Mouse (Mus musculus): ENCODE results near the gene Bnip1. TPM values are rescaled to one million over a fixed set of nuclear protein-coding genes. Genes with fewer than 3 reads are reported as not detected.
A peak's percentile ranks its signal among the peaks of the same experiment; 100 is the strongest.

The Bnip1 gene
- polyA plus RNA-seq, 1 experiment from 2014 or later = 54.2 TPM

DNA sequence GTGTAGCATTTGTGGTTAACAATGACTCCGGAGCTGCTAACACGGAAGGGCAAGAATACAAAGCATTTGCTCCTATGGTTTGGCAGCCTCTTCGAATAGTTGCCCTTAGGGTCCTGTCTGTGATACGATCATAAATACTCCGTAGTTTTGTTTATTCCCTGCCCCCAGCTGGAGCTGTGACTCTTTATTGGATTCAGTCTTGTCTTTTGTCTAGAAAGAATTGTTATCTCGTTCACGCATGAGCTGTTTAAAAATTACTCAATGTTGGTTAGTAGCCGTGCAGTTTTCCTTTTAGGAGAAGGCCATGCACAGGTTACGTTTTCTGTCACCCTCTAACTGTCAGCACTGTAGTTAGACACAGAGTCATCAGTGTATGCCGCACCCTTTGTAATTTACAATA, 4.7 kb upstream of the Bnip1 start:
- no peaks in the 10 kb centered on the region for H3K4me1 ChIP-seq (ENCODE audit: control insufficient read depth, insufficient read depth, low read length)
- ATAC-seq (replicated peaks; ENCODE audit: insufficient number of reproducible peaks, low FRiP score, low TSS enrichment, low read depth) = no peak
- H3K27me3 ChIP-seq (ENCODE audit: control insufficient read depth, insufficient read depth, low read length) = no peaks in the 10 kb centered on the region
- H3K4me3 ChIP-seq (ENCODE audit: low read depth, low read length) = no peak overlapping the region
- WGBS = 78% methylated on average over 10 of the region's 10 CpGs
- H3K9me3 ChIP-seq (replicated peaks; ENCODE audit: control insufficient read depth, low read length) = no peaks in the 10 kb centered on the region
- H3K27ac ChIP-seq (replicated peaks; ENCODE audit: low read depth, low read length) = no peak overlapping the region
- H3K4me2 ChIP-seq (ENCODE audit: low read depth, low read length) = no peak overlapping the region
- DNase-seq (ENCODE audit: low spot score) = no peak
- no peaks in the 10 kb centered on the region for H3K36me3 ChIP-seq (replicated peaks; ENCODE audit: control insufficient read depth, insufficient read depth, low read depth, low read length)
- H3K9ac ChIP-seq (replicated peaks; ENCODE audit: low read length) = no peak overlapping the region

DNA sequence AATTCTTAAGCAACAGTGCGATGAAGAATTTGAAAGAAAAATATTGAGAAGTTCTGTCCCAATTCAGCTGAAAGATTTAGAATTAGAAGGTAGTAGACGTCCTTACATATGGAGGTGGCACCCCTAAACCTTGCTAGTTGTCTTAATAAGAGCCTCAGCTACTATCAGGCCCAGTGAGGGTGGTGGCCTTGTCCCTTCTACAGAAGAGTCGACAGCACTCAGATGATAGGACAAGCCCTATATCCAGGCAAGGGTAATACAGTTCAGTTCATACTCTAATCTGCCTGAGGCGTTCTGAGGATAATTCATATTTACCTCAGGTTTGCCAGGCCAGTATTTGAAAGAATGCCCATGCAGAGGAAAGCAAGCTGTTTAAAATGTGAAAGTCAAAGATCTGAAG, 2.9 kb upstream of the Bnip1 start:
- H3K4me2 ChIP-seq (ENCODE audit: low read depth, low read length) = no peak overlapping the region
- no peak overlapping the region for H3K9ac ChIP-seq (replicated peaks; ENCODE audit: low read length)
- no peak overlapping the region for H3K27ac ChIP-seq (replicated peaks; ENCODE audit: low read depth, low read length)
- H3K4me3 ChIP-seq (ENCODE audit: low read depth, low read length) = no peak overlapping the region
- DNase-seq (ENCODE audit: low spot score) = no peak
- WGBS = 85% methylated on average over 4 of the region's 4 CpGs
- H3K27me3 ChIP-seq (ENCODE audit: control insufficient read depth, insufficient read depth, low read length) = no peaks in the 10 kb centered on the region
- H3K4me1 ChIP-seq (ENCODE audit: control insufficient read depth, insufficient read depth, low read length) = peaks cover 2% of the 10 kb centered on the region; the same call in 1 of the 2 replicates
- no peaks in the 10 kb centered on the region for H3K36me3 ChIP-seq (replicated peaks; ENCODE audit: control insufficient read depth, insufficient read depth, low read depth, low read length)
- ATAC-seq (replicated peaks; ENCODE audit: insufficient number of reproducible peaks, low FRiP score, low TSS enrichment, low read depth) = no peak
- H3K9me3 ChIP-seq (replicated peaks; ENCODE audit: control insufficient read depth, low read length) = no peaks in the 10 kb centered on the region

DNA sequence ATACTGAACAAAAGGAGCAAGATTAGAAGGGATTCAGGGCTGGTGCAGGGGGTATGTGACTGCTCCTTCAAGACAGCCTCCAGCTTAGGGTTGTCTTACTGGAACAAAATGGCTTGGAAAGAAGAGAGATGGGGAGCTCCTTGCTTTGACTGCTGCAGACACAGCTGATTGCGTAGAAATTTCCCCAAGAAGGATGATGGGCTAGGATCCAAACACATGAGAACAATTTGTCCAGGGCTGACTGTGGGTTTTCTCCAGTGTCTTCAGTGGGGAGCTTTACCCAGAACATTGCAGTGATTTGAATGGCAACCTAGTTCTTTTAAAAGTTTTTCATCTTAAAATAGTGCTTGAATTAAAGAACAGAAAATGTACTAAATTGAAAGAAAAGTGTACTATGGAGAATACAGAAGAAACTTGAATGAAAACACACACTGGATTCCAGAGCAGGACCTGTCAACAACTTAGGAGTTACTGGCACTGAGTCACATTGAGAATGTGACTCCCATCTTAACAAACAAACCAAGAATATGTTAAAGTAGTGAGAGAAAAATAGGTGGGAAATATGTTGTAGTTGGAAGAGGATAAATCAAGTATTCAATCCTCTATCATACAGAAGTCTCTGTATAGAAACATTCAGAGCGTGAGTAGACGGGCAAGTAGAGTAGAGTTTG, 2.3 kb upstream of the Bnip1 start:
- no peak for DNase-seq (ENCODE audit: low spot score)
- Histone ChIP-seq H3K27me3 (ENCODE audit: control insufficient read depth, insufficient read depth, low read length) (no peaks in the 10 kb centered on the region), H3K9me3 (replicated peaks; ENCODE audit: control insufficient read depth, low read length) (no peaks in the 10 kb centered on the region), H3K27ac (replicated peaks; ENCODE audit: low read depth, low read length) (no peak overlapping the region), H3K9ac (replicated peaks; ENCODE audit: low read length) (no peak overlapping the region), H3K4me1 (ENCODE audit: control insufficient read depth, insufficient read depth, low read length) (peaks cover 2% of the 10 kb centered on the region; the same call in 1 of the 2 replicates), H3K36me3 (replicated peaks; ENCODE audit: control insufficient read depth, insufficient read depth, low read depth, low read length) (no peaks in the 10 kb centered on the region), H3K4me2 (ENCODE audit: low read depth, low read length) (no peak overlapping the region), H3K4me3 (ENCODE audit: low read depth, low read length) (no peak overlapping the region)
- ATAC-seq (replicated peaks; ENCODE audit: insufficient number of reproducible peaks, low FRiP score, low TSS enrichment, low read depth) = no peak
- WGBS = 89% methylated on average over 3 of the region's 3 CpGs

DNA sequence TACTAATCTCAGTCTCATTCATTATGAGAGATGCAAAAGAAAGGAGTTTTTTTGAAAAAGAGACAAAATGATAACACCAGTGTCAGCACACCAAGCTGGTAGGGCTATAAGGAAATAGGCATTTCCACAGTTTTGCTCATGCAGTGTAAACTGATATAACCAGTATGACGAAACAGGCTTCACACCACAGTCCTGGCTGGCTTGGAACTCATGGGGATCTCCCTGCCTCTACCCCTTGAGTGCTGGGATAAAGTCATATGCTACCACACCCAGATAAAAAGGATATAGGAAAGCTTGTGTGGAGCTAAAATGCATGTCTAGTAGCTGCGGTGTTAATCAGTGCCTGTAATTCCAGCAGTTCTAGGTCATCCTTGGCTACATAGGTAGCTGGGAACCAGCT, 1.4 kb upstream of the Bnip1 start:
- Histone ChIP-seq H3K27me3 (ENCODE audit: control insufficient read depth, insufficient read depth, low read length) (no peaks in the 10 kb centered on the region), H3K4me3 (ENCODE audit: low read depth, low read length) (no peak overlapping the region), H3K4me1 (ENCODE audit: control insufficient read depth, insufficient read depth, low read length) (peaks cover 2% of the 10 kb centered on the region; the same call in 1 of the 2 replicates), H3K9ac (replicated peaks; ENCODE audit: low read length) (no peak overlapping the region), H3K4me2 (ENCODE audit: low read depth, low read length) (no peak overlapping the region), H3K36me3 (replicated peaks; ENCODE audit: control insufficient read depth, insufficient read depth, low read depth, low read length) (no peaks in the 10 kb centered on the region), H3K9me3 (replicated peaks; ENCODE audit: control insufficient read depth, low read length) (no peaks in the 10 kb centered on the region), H3K27ac (replicated peaks; ENCODE audit: low read depth, low read length) (no peak overlapping the region)
- no peak for DNase-seq (ENCODE audit: low spot score)
- ATAC-seq (replicated peaks; ENCODE audit: insufficient number of reproducible peaks, low FRiP score, low TSS enrichment, low read depth) = no peak
- WGBS = 94% methylated on average over 2 of the region's 2 CpGs

DNA sequence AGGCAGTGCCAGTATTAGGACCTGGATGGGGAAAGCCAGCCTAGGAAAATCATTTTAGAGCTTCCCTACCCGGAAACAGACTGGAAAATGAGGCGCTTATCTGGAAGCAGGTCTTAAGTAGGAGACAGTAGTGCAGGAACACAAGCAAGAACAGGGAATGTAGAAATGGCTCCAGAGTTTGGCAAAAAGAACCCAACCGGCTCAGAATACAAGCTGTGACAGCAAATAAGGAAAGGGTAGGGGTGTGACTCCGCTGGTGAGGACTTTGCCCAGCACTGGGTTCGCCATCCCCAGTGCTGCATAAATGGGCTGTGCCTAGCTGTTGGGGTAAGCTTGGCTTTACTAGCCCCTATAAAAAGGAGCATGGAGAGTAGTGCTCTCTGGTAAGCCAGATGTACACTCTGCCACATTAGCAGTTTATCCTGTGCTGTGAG, 761 bp downstream of the Bnip1 start:
- Histone ChIP-seq H3K36me3 (replicated peaks; ENCODE audit: control insufficient read depth, insufficient read depth, low read depth, low read length) (0 out of 2 replicates have a peak, but pooled peaks cover 2% of the 10 kb centered on the region), H3K9me3 (replicated peaks; ENCODE audit: control insufficient read depth, low read length) (no peaks in the 10 kb centered on the region), H3K27me3 (ENCODE audit: control insufficient read depth, insufficient read depth, low read length) (no peaks in the 10 kb centered on the region), H3K4me3 (ENCODE audit: low read depth, low read length) (peak overlapping the region; percentile 52), H3K27ac (replicated peaks; ENCODE audit: low read depth, low read length) (peak overlapping the region; percentile 80; the same call in 1 of the 2 replicates), H3K9ac (replicated peaks; ENCODE audit: low read length) (peak overlapping the region; percentile 73), H3K4me2 (ENCODE audit: low read depth, low read length) (peak overlapping the region; percentile 53), H3K4me1 (ENCODE audit: control insufficient read depth, insufficient read depth, low read length) (peaks cover 2% of the 10 kb centered on the region; the same call in 1 of the 2 replicates)
- WGBS = 21% methylated on average over 5 of the region's 5 CpGs
- ATAC-seq (replicated peaks; ENCODE audit: insufficient number of reproducible peaks, low FRiP score, low TSS enrichment, low read depth) (no peak), DNase-seq (ENCODE audit: low spot score) (no peak)

DNA sequence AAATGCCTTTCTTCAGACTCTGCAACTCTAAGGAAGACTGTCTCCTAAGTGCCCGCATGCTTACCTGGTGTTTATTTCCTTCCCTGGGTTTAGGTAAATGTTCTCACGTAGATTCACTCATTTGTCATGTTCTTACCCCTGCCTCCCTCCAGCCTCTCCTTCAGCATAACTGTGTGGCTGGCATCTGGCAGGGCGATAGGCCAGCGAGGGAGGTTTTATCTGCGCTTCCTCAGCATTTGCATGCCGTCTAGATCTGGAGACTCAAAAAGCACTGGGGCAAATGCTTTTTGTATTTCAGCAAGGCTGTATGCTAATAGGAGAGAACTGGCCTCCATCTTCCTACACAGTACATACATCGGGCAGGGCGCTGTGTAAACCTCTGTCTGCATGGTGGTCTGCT, 3.7 kb downstream of the Bnip1 start:
- Histone ChIP-seq H3K4me1 (ENCODE audit: control insufficient read depth, insufficient read depth, low read length) (peaks cover 2% of the 10 kb centered on the region; the same call in 1 of the 2 replicates), H3K27ac (replicated peaks; ENCODE audit: low read depth, low read length) (no peak overlapping the region), H3K9me3 (replicated peaks; ENCODE audit: control insufficient read depth, low read length) (no peaks in the 10 kb centered on the region), H3K4me3 (ENCODE audit: low read depth, low read length) (no peak overlapping the region), H3K36me3 (replicated peaks; ENCODE audit: control insufficient read depth, insufficient read depth, low read depth, low read length) (0 out of 2 replicates have a peak, but pooled peaks cover 2% of the 10 kb centered on the region), H3K4me2 (ENCODE audit: low read depth, low read length) (no peak overlapping the region), H3K9ac (replicated peaks; ENCODE audit: low read length) (no peak overlapping the region), H3K27me3 (ENCODE audit: control insufficient read depth, insufficient read depth, low read length) (no peaks in the 10 kb centered on the region)
- WGBS = 93% methylated on average over 8 of the region's 8 CpGs
- ATAC-seq (replicated peaks; ENCODE audit: insufficient number of reproducible peaks, low FRiP score, low TSS enrichment, low read depth) (no peak), DNase-seq (ENCODE audit: low spot score) (no peak)

DNA sequence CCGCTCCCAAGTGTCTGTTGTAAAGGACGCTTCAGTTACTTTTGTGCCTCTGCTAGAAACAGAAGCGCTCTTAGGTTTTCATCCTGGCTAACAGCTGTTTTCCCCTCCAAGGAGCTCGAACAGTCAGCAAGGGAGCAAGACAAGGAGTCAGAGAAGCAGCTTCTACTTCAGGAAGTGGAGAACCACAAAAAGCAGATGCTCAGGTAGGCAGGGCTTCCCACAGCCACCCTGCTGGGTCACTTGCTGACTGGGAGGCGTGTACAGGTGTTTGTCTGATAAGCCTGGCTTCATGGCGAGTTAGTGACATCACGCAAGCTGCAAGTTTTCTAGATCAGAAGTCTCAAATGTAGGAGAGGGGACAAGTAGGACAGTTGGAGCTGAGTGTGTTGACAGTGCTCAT, 5.7 kb downstream of the Bnip1 start:
- H3K4me2 ChIP-seq (ENCODE audit: low read depth, low read length) = no peak overlapping the region
- no peaks in the 10 kb centered on the region for H3K27me3 ChIP-seq (ENCODE audit: control insufficient read depth, insufficient read depth, low read length)
- H3K4me3 ChIP-seq (ENCODE audit: low read depth, low read length) = no peak overlapping the region
- H3K9me3 ChIP-seq (replicated peaks; ENCODE audit: control insufficient read depth, low read length) = no peaks in the 10 kb centered on the region
- H3K4me1 ChIP-seq (ENCODE audit: control insufficient read depth, insufficient read depth, low read length) = peaks cover 2% of the 10 kb centered on the region; the same call in 1 of the 2 replicates
- H3K27ac ChIP-seq (replicated peaks; ENCODE audit: low read depth, low read length) = no peak overlapping the region
- DNase-seq (ENCODE audit: low spot score) (no peak), ATAC-seq (replicated peaks; ENCODE audit: insufficient number of reproducible peaks, low FRiP score, low TSS enrichment, low read depth) (no peak)
- no peak overlapping the region for H3K9ac ChIP-seq (replicated peaks; ENCODE audit: low read length)
- 88% methylated on average over 7 of the region's 7 CpGs for WGBS
- 0 out of 2 replicates have a peak, but pooled peaks cover 5% of the 10 kb centered on the region for H3K36me3 ChIP-seq (replicated peaks; ENCODE audit: control insufficient read depth, insufficient read depth, low read depth, low read length)

DNA sequence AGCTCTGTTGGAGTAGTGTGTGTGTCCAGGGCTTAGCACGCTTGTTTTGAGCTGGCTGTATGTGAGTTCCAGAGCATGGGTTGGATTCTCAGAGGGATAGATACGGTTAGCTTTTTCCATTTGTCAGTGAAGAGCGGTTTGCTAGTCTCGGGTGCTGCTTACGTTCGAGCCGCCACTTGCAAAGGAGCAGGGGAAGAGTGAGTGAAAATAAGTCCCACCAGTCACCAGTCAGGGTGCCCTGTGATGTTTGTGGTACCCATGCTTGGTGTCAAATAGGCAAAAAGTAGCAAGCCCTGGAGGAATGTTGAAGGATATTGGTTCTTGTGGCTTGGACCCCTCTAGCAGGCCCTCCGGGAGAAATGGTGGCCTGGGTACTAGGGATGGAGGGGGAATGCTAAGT, 8.1 kb downstream of the Bnip1 start:
- DNase-seq (ENCODE audit: low spot score) (no peak), ATAC-seq (replicated peaks; ENCODE audit: insufficient number of reproducible peaks, low FRiP score, low TSS enrichment, low read depth) (no peak)
- Histone ChIP-seq H3K9ac (replicated peaks; ENCODE audit: low read length) (no peak overlapping the region), H3K27me3 (ENCODE audit: control insufficient read depth, insufficient read depth, low read length) (no peaks in the 10 kb centered on the region), H3K4me2 (ENCODE audit: low read depth, low read length) (no peak overlapping the region), H3K4me3 (ENCODE audit: low read depth, low read length) (no peak overlapping the region), H3K9me3 (replicated peaks; ENCODE audit: control insufficient read depth, low read length) (no peaks in the 10 kb centered on the region), H3K36me3 (replicated peaks; ENCODE audit: control insufficient read depth, insufficient read depth, low read depth, low read length) (peaks cover 5% of the 10 kb centered on the region; the same call in 1 of the 2 replicates), H3K27ac (replicated peaks; ENCODE audit: low read depth, low read length) (no peak overlapping the region), H3K4me1 (ENCODE audit: control insufficient read depth, insufficient read depth, low read length) (no peaks in the 10 kb centered on the region)
- WGBS = 95% methylated on average over 8 of the region's 8 CpGs
